Mouse (Mus musculus): ENCODE measurements around the gene AC141477.1.

The AC141477.1 gene

DNA sequence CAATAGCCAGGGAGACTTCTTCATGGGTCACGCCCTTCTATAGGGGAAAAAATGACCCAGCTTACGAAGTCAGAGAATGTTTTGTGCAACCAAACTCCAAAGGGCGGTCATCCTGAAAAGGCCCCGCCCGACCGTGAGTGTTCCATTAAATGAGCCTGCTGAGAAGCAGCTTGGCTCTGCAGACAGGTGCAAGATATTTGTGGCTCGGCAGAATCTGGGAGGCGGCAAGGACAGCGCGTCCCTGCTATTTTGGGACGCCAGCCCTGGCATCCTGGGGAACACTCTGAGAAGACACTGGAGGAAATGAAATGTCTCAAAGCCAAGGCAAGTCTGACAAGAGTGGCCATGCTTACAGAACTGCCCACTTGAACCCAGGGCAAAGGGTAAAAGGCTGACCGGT is 23.4 kb downstream of the AC141477.1 start:
- DNase-seq (ENCODE audit: extremely low spot score, low read depth, low spot score), result no peak

DNA sequence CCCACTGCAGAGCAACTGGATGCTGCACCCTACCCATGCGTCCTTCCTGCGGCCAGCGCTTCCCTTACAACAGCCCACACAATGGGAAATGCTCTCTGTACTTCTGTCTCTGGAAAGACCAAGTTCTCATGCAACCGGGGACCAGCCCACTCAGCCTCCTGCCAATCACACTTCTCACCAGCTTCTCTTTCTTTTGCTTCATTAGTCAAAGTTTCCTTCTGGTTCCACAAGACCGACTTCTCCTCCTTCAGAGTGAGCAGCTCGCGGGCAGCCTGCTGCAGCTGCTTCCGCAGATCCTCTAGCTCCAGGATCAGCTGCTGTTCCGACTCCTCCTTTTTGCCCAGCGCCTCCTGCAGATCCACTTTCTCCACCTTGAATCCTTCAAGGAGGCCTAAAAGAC is 31.7 kb downstream of the AC141477.1 start:
- no peak for DNase-seq (ENCODE audit: extremely low spot score, low read depth, low spot score)

DNA sequence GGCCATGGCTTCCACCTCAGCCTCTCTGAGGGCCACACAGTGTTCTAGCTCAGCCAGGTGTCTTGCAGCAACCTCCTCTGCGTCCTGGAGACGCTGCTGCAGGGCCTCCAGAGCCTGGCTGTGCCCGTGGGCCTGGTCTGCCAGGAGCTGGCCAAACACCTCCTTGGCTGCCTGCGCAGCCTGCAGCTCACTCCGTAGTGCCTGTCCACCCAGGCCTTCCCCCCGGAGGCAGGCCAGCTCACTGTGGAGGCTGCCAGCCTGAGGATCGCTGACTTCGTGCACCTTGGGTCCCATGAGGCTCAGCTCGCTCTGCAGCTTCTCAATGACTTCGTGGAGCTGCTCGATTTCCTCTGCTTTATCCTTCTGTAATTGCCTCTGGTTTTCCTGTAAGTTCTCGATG is 47.6 kb downstream of the AC141477.1 start:
- DNase-seq (ENCODE audit: extremely low spot score, low read depth, low spot score), result no peak

DNA sequence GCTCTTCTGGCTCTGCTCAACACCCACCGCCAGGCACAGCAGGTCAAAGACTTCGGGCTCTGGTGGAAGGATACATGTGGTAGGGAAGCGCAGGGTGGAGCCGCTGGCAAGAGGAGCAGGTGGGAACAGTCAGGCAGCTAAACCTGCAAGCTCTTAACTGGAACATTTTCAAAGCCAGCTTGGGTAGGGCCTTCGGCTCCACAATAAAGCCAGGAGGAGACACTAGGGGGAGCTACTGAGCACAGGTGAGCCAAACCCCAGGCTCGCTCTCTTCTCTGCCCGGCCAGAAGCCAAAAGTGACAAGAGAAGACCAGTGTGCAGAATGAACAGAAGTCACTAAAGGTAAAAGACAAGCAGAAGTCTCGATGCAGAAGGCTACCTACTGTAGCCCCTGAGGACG is 48.5 kb downstream of the AC141477.1 start:
- DNase-seq (ENCODE audit: extremely low spot score, low read depth, low spot score), result peak; percentile 20

DNA sequence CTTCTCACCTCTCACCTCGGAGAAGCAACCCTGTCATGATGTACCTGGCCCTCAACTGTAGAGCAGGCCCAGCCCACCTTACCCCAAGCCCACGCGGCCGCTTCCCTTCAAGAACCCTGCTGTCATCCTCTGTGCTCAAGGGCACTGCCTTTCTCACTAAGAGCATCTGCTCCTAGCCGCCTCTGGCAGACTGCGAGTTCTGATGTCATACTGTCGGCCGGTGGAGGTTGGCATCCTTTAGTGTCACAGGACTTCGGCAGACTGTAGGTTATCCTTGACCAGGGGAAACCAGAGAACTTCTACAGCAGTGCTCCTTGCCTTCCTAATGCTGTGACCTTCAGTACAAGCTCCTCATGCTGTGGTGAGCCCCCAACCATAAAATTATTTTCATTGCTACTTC is 49.1 kb downstream of the AC141477.1 start:
- no peak for DNase-seq (ENCODE audit: extremely low spot score, low read depth, low spot score)

All from hindlimb bud, embryonic 11.5 days (tissue).